Mouse (Mus musculus): ENCODE results near the gene Il31.

The Il31 gene

DNA sequence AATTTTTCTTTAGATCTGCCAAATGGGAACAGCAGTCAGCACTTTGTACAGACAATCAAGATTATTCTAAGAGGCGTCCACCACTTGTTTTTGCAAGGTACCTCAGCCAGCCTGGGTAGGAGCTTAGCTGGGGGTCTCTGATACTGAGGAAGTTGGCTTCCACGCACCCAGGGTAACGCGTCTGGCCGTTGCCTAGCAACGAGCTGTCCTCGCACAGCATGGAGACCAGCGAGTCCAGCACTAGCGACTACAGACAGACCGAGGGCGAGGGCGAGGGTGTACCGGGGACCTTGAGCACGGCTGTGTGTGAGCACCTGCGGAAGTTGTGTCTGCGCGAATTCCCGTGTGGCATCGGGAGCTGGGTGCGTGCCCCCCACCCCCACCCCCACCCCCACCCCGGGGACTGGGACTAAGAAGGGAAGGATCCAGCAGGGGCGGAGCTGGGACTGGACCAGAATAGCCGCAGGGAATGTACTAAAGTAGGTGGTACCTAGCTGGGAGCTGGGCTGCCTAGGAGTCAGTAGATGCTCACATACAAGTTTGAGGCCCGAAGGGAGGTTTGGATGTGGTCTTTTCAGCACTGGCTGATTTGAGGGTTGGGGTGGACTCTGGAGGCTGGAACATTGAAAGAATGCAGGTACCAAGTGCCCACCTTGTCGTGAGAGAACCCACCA is at the start of gene Il31, which contains the start of gene Lrrc43:
Gene Il31, minus strand, starts transcription at position 378 of the 674 bp plus-strand sequence.
Gene Lrrc43, plus strand, starts transcription at position 194 of the 674 bp plus-strand sequence.
- WGBS, result 5% methylated on average over 25 of the region's 25 CpGs

GRCm38 (mm10) chr5:123533801-123534200 is 44.5 kb upstream of the Il31 start:
- 93% methylated on average over 10 of the region's 10 CpGs for WGBS

DNA sequence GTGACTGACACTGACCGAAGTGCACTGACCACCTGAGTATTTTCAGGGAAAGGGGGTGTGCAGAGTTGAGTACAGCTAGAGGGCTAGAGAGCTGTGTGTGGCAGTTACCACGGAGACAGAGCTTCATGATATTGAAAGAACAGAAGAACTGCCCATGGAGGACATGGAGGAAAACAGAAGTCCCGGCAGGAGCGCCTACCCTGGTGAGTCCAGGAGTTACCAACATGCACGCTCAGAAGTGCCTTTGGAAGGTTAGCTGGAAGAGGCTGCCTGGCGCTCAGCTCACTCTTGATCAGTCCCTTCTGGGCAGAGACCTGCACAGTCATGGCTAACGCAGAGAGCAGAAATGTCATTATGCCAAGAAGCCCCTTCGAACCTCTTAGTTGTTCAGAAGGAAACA is 40.8 kb upstream of the Il31 start:
- WGBS, result 81% methylated on average over 8 of the region's 8 CpGs

GRCm38 (mm10) chr5:123528641-123529040 is 39.4 kb upstream of the Il31 start:
- 54% methylated on average over 7 of the region's 7 CpGs for WGBS

DNA sequence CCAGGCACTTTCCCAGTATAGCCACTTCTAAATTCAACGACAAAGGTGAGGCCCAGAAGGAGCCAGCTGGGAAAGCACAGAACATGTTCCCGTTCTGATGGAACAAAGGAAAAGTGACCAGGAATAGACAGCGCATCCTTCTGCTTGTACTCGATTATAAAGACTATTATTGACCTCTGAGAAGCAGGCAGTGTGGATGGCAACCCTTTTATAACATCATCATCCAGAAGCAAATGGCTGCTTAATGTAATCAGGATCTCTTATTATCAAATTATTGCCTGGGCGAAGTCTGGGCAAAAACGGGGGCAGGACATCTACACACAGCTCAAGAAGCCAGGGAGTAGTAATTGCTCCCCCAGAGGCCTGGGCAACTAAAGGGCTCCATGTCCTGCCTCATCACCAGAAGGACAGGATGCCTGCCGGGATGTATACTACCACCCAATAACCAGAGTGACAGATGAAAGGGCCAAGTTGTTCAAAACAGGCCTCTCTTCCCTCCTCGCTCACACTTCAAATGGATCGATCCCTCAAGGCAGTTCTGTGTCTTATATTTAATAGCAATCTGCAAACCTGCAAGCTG is 36.7 kb upstream of the Il31 start:
- 84% methylated on average over 9 of the region's 9 CpGs for WGBS

DNA sequence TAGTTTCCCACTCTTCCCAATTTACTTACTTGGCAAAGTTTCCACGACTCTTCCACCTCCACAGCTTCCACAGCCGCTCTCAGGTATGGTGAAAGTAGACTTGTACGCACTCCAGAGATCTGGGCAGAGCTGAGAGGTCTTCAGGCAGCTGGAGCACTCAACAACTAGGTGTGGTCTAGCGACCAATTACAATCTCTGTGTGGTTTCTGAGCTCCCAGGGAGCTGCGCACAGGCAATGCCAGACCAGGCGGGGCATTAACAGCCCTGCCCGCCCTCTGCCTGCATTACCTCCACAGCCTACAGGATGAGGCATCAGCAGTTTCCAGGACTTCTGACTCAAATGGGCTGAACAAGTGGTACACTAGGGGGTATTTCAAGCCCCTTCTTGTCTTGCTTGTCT is 36.0 kb upstream of the Il31 start, which contains the start of gene Gm49027:
Gene Gm49027, minus strand, starts transcription at position 208 of the 400 bp plus-strand sequence.
- 84% methylated on average over 7 of the region's 7 CpGs for WGBS

GRCm38 (mm10) chr5:123524393-123524750 is 35.1 kb upstream of the Il31 start:
- WGBS, result under 1% methylated on average over 23 of the region's 27 CpGs

GRCm38 (mm10) chr5:123523692-123524392 is 34.6 kb upstream of the Il31 start, which contains the start of gene Diablo:
Gene Diablo, minus strand, starts transcription at chr5:123524176.
- WGBS, result under 1% methylated on average over 82 of the region's 82 CpGs

- WGBS, result 83% methylated on average over 1 of the region's 1 CpGs
These were observed 32.9 kb upstream of the Il31 start for GRCm38 (mm10) chr5:123522166-123522565.

- WGBS, result 80% methylated on average over 1 of the region's 1 CpGs
These were observed 32.3 kb upstream of the Il31 start for GRCm38 (mm10) chr5:123521621-123522020.

- 88% methylated on average over 9 of the region's 9 CpGs for WGBS
These were observed 31.4 kb upstream of the Il31 start for GRCm38 (mm10) chr5:123520666-123521065.

- 77% methylated on average over 5 of the region's 5 CpGs for WGBS
These were observed 25.6 kb upstream of the Il31 start for GRCm38 (mm10) chr5:123514871-123515270.

DNA sequence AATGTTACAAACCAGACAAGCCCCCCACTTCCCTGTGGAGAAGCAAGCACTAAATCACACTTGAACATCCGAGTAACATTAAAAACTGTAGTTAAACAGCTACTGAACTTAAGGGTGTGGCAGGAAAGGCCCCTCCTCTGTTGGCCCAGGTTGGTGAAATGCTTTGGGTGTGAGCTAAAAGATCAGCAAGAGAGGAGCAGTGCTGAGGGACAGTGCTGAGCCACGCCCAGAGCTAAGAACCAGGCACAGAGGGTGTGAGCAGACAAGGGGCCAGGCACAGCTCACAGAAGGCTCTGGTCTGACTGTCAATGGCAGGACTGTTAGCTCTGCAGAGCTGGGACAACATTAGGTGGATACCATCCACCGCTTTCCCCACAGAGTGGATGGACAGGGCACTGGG is 22.8 kb upstream of the Il31 start:
- WGBS, result 79% methylated on average over 3 of the region's 3 CpGs

GRCm38 (mm10) chr5:123511426-123511825 is 22.1 kb upstream of the Il31 start:
- WGBS, result 49% methylated on average over 3 of the region's 3 CpGs

DNA sequence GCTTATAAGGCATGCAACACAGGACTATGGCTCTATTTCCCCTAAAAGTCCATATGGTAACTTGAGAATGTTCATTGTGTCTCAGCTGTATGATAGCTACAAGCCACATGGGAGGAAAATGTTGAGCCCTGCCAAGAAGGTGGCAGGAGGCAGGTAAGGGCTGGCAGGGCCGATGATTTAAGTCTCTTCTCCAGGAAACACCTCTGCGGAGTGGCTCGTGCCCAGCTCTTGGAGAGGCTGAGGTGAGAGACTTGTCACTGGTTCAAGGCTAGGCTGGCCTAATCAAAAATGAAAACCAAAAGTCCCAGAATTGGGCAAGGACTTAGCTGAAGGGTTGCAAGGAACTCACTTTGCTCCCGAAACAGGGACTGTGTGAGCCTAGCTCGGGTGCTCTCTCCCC is 20.9 kb upstream of the Il31 start, which contains the start of gene B3gnt4:
Gene B3gnt4, plus strand, starts transcription at position 301 of the 400 bp plus-strand sequence.
- 95% methylated on average over 5 of the region's 5 CpGs for WGBS

- WGBS, result 8% methylated on average over 12 of the region's 12 CpGs
These were observed 19.6 kb upstream of the Il31 start for GRCm38 (mm10) chr5:123508921-123509320.

- WGBS, result under 1% methylated on average over 58 of the region's 59 CpGs
These were observed 18.8 kb upstream of the Il31 start for GRCm38 (mm10) chr5:123507936-123508723.

DNA sequence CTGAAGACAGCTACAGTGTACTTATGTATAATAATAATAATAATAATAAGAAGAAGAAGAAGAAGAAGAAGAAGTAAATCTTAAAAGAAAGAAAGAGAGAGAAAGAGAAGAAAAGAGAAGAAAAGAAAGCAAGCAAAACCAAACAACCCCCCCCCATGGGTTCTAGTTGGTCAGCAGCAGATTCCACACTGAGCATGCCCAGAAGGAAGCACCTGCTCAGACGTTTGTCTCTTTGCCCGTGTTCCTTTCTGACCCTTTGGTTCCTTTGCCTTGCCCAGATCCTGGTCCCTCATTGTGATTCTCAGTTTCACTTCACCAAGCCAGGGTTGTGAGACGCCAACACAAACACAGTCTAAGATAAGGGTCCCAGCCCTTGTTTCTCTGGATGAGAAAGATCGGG is 12.7 kb upstream of the Il31 start:
- whole genome bisulfite sequencing, result 76% methylated on average over 4 of the region's 4 CpGs

DNA sequence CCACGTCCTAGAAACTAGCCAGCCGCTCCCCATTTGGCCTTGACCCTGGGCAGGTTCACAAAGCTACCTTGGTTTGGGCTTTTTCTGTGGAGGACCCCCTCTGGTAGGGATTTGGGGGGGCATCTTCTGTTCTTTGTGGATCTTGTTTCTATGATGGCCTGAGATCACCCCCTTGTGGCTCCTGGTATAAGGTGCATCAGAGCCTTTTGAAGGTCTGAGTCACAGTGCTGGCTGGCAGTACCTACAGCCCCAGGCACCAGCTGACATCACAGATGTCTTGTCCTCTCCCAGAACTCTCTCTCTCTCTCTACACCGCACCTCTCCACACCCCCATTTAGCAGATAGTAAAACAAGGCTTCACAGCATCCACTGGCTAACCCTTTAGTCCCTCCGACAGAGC is 10.4 kb upstream of the Il31 start:
- 38% methylated on average over 4 of the region's 4 CpGs for WGBS

GRCm38 (mm10) chr5:123489935-123490334 is 646 bp upstream of the Il31 start:
- WGBS, result 70% methylated on average over 9 of the region's 9 CpGs

GRCm38 (mm10) chr5:123487659-123488395 is 1.5 kb downstream of the Il31 start:
- 89% methylated on average over 11 of the region's 11 CpGs for WGBS
